Mouse (Mus musculus) adrenal gland, adult 2 months (tissue): ENCODE data around the gene Dgki. TPM values are rescaled to one million over a fixed set of nuclear protein-coding genes. Genes with fewer than 3 reads are reported as not detected.

Source experiments
- DNase-seq: peaks from one replicate; pipeline ENCODE4 v3.0.0; 2021
- polyA plus RNA-seq: library from polyadenylated mRNA; depleted of rRNA; stranded (reverse); fragments of >200 nt; gene quantifications from 2 replicates; pipeline ENCODE4 v1.2.3, GENCODE M21; 2012; rRNA removed
- total RNA-seq, 2 experiments: library from RNA; stranded (reverse); gene quantifications; 2 replicates each; pipeline ENCODE4 v1.2.3; 2021

Dgki gene
- total and polyA plus RNA-seq, 3 experiments: 0.53 to 2.6 (median 2.0) TPM

- no peak for DNase-seq
Observed at GRCm38 (mm10) chr6:36808306-36809058, 491.5 kb downstream of the Dgki start.

- DNase-seq: peak; percentile 67
Observed at GRCm38 (mm10) chr6:36806906-36807305, 493.1 kb downstream of the Dgki start.

DNA sequence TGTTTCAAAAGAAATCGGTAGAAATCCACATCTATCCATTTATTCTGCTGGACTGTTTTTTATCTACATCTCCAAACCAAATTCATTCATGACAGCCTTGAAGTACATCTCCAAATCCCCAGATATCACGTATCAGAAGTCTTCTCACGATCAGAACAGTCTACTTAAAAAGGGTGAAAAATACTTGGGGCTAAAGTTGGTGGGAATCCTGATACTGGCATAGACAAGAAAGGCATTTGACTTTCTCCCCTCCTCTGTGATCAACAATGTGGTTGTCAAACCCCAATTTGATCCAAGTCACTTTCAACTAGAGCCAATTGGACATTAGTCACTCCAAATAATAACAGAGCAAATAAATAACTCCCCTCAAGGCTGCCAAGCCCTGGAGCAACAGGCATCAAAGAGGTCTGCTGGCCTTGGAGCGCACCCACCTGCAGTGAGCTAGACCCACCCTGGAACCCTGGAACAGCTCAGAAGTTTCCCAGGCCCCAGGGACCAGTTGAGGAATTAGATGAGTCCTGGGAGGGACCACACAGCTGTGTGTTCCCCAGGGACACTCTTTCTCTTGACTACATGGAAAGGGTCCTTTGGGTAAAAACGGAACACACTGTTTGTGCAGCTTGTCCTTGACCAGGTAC lies 499.6 kb downstream of the Dgki start:
- peak; percentile 63 for DNase-seq

DNA sequence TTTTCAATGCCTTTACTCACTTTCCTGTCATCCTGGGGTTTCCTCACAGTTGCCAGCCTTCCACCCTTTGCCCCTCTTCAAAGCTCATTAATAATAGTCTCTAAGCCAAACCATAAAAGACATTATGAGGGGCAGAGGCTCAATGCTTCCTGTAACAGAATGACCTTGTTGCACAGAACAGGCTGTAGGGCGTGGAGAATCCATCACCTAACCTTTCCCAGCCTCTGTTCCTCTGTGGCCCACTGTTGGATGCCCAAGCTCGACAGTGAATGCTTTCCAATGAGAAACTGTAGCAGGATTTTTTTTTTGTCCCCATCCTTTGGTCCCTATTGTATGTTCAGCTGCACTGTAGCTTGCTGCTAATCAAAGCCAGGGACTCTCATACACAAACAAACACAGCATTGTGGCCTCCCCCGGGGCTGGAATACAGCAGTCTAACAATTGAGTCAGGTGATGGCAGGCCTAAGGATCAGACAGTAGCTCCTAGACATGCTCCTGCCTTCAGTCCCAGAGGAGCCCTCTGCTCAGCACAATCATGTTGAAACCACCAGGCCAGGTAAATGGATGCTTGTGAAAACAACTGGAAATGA lies 502.8 kb downstream of the Dgki start:
- DNase-seq: no peak

Other genes starting within 250 kb of the Dgki start
- 10 to 100 TPM; 69.4 to 85.5 TPM for gene Creb3l2, start 142.0 kb upstream of the Dgki start, total RNA-seq
- 36.9 and 48.4 TPM in 2 replicates for gene Creb3l2, start 142.0 kb upstream of the Dgki start, polyA plus RNA-seq
- gene Akr1d1, start 230.0 kb upstream of the Dgki start, total RNA-seq: 1,000 to 10,000 TPM in 1 of 2 experiments, under 1 TPM in 1; 0.35 to 2,407 TPM
- 81.8 and 163 TPM in 2 replicates for gene Akr1d1, start 230.0 kb upstream of the Dgki start, polyA plus RNA-seq